Mouse (Mus musculus) inflammation-experienced regulatory T-cells, adult 6 months (primary cell): ENCODE measurements around the gene Il6. TPM values are rescaled to one million over a fixed set of nuclear protein-coding genes. Genes with fewer than 3 reads are reported as not detected.
"Not testable (repeated sequence)": the region's sequence is repeated elsewhere in the genome, so short reads cannot be mapped to it uniquely, and the experiment has no call there.

Experiments used
- ATAC-seq: one replicate; pipeline ENCODE4 v1.8.0; 2017
- polyA plus RNA-seq, 3 experiments: library from polyadenylated mRNA; unstranded; fragments of 100-300 nt; shearing (Covaris generic); gene quantifications; one replicate each; pipeline ENCODE4 v1.2.1; 2017

Il6 gene
- polyA plus RNA-seq = under 1 TPM in 2 of 3 experiments, not detected in 1; 0.35 to 0.45 TPM

DNA sequence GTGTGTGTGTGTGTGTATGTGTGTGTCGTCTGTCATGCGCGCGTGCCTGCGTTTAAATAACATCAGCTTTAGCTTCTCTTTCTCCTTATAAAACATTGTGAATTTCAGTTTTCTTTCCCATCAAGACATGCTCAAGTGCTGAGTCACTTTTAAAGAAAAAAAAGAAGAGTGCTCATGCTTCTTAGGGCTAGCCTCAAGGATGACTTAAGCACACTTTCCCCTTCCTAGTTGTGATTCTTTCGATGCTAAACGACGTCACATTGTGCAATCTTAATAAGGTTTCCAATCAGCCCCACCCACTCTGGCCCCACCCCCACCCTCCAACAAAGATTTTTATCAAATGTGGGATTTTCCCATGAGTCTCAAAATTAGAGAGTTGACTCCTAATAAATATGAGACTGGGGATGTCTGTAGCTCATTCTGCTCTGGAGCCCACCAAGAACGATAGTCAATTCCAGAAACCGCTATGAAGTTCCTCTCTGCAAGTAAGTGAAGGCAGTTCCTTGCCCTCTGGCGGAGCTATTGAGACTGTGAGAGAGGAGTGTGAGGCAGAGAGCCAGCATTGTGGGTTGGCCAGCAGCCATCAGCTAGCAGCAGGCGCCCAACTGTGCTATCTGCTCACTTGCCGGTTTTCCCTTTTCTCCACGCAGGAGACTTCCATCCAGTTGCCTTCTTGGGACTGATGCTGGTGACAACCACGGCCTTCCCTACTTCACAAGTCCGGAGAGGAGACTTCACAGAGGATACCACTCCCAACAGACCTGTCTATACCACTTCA is at the start of gene Il6:
Gene Il6 (plus strand): TSS at position 389 of the 778 bp plus-strand sequence.
- ATAC-seq = no peak

DNA sequence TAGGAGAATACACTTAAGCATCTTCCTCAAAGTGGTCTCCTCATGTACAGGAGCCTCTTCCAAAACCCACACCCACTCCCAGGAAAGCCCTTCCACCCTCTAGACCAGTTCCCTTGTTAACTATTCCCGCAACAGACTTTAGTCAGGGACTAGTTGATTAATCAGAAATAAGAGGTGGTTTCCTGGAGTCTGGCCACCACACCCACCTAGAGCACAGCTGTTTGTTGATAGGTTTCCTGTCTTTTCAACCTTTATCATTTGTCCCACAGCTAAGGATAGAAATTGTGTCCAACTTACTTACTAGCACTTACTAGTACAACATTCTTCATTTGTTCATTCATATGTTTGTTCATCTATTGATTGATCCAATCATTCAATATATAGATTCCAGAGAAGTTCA is 49.4 kb upstream of the Il6 start:
- no peak for ATAC-seq

DNA sequence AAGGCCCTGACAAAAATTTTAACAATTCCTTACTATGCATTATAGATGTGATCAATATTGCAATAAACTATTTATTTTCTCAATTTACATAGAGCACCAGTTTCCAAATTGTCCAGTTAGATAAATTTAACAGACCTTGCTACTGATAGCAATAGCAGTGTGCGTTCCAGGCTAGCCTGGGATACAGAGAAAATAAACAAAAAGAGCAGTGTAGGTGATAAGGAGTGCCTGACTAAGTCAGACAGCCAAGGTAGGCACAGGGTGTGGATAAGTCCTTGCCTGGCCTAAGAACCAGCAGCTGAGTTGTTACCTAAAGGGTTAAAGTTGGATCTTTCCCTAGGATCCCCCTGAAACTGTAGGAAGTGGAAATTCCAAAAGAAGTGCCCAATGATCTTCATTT is 42.7 kb upstream of the Il6 start:
- ATAC-seq = no peak

DNA sequence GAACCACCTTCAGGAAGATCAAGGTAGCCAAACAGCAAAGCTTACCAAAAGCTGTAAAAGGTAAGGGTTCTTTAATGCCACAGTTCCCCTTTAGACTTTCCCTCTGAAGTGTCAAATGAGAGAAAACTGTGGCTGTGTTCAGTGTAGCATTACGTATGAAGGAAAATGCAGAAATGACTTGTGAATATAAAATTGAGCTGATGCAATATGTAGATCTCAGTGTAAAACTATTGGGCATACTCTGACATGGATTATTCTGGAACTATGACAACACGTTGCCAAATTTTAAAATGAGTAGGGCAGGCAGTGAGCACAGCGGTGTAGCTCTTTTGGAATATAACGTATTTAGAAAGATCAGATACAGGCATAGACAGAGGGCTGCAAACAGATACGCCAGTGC is 40.1 kb upstream of the Il6 start:
- ATAC-seq = no peak

DNA sequence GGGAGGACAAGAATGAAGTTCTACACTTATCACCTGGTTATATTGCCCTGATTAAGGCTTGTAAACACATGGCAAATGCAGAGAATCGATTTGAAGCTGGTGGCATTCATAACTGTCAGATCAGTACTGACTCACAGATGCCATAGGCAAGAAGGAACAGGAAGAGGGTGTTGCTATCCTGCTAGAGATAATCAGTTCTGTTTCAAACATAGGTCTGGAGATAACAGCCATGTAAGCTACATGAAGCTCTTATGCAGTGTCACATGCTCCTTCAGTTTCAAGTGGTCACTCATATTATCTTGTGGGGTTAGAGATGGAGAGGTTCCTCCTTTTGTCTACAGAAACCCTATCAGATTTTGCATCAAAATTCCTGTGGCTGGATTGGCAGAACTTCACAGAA is 39.4 kb upstream of the Il6 start:
- no peak for ATAC-seq

DNA sequence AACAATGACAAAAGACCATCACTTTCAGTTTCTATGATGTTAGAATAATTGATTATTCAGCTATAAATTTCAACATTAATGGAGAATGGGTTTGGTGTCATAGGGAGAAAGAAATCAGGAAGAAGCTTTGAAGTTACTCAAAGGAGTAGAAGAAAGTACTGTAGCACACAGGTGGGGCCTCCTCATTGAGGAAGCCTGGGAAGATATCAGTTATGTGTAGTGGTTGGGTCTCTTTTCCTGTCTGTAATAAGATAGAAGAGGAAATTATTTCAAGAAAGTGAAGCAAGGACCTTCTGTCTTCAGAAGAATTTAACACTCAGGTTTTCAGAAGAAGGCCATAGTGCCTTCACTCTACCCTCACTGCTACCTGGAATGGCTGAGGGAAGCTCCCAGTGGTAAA is 38.8 kb upstream of the Il6 start:
- no peak for ATAC-seq

DNA sequence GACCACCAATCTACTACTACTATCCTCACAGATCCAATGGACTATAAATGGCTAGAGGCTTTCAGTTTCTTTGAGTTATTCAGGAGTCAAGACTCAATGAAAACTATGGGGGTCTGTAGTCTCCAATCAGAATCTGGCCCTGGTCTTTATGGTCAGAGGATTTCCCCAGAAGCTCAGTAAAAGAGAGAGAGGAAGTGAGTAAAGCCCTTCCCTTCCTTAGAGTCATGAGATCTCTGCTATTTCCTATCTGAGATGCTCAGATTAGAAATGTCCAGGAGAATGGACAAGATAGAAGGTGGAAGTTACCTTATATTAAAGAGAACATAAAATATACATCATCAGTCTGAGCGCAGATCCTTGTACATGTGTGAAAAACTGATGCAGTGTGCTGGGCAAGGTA is 19.3 kb upstream of the Il6 start:
- no peak for ATAC-seq

DNA sequence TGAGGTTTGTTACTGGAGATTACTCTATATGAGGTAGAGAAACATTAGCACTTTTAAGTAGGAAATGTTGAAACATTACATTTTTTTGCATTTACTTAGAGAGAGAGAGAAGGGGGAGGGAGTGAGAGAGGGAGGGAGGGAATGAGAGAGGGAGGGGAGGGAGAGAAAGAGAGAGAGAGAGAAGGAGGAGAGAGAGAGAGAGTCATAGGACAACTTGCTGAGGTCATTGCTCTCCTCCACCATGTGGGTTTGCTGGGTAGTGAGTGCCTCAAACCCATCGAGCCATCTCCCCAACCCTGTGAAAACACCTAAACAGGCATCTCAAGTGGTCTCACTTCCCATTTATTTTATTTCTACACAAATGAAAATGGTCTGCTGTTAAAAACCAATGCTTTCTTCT is 18.6 kb upstream of the Il6 start:
- no peak for ATAC-seq

DNA sequence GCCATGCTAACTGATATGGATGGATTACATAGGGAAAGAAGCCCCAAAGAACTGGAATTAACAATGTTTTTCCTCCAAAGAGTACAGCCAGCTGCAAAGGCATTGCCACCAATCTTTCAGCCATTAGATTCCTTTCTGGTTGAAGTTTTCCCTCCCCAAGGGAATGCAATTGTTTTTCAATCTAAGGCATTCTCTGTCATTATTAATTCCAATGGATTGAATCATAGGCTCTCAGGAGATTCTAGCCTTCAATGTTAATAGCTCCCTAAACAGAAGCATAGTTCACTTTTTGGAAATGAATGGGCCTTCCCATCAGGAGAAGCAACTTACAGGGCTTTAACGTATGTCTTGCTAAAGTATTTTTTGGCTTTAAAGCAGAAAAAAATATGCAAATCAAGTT is 15.6 kb upstream of the Il6 start:
- ATAC-seq = no peak

DNA sequence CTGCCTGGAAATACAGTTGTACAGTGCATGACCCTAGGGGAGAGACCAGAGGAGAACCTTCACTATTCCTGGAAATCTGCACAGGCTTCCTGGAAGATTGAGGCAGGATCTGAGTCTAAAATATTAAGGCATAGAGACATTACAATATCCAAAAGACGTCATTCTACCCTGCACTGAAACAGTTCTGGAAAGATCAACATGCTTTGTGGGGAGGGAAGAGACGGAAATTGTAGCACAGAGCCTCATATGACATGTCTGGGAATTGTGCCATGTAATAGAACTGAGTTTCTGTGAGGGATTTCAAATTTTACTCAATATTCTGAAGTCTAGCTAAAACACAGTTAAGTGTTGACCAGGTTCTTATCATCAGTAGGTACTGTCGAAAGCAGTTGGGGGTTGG is 12.0 kb upstream of the Il6 start:
- ATAC-seq = no peak

DNA sequence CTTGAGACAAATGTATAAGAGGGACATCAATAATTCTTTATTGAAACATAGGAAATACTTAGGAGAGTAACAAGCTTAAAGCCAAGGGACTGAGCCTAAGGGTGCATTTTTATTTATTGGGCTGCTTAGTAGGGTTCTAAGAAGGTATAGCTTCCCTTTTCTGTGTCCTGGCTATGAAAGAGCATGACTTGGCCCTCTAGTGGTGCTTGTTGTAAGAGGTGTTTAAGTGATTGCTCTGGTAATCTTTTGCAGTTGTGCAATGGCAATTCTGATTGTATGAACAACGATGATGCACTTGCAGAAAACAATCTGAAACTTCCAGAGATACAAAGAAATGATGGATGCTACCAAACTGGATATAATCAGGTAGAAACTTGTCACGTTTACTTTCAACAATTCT is 1.7 kb downstream of the Il6 start:
- ATAC-seq = no peak

DNA sequence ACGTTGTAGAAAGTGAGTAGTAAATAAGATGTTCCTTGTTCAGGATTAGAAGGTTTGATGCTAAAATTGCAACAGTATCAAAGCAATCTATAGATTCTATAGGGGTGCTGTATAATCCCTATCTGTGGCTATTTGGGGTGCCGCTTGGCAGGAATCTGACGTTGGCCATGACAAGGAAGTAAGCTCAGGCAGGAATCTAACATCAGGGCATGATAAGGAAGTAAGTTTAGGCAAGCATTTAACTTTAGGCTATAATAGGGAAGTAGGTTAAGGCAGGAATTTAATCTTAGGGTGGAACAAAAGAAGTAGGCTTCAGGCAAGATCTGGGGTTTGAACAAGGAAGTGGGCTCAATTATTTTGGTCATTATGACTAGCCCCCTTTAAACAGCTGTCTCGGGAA is 22.9 kb downstream of the Il6 start:
- not testable (repeated sequence) for ATAC-seq

DNA sequence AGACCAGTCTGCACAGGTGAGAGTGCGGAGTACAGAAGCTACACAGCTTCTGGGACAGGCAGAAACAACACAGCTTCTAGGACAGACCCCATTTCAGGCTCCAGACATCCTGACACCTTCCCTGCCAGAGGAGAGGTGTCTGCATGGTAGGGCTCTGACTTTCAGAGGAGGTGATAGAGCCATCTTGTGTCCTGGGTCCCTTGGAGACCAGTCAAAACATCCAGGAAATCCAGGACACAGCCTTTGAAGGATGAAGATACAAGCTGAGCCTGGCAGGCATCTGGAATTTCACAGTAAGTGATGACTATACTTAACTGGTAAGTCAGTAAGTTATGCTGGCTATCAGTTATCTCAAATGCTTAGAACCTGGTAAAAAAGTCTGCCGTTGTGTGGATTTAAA is 24.2 kb downstream of the Il6 start:
- ATAC-seq = not testable (repeated sequence)

DNA sequence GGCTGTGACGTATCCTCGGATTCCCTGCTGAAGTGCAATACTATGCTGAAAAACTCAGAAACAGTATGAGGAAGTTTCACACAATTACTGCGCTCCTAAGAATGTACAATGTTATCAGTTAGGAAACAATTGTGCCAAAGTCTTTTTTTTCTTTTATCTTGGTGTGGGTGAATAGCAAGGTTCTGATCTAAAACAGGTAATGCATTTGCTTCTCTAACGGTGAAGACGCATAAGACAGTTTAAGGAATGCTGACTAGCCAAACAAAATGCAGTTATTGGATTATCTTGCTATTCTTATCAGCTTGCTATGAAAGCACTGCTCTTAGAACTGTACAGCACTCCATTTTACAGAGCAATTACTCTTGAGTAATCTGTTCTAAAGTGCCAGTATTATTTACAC is 26.4 kb downstream of the Il6 start:
- not testable (repeated sequence) for ATAC-seq

DNA sequence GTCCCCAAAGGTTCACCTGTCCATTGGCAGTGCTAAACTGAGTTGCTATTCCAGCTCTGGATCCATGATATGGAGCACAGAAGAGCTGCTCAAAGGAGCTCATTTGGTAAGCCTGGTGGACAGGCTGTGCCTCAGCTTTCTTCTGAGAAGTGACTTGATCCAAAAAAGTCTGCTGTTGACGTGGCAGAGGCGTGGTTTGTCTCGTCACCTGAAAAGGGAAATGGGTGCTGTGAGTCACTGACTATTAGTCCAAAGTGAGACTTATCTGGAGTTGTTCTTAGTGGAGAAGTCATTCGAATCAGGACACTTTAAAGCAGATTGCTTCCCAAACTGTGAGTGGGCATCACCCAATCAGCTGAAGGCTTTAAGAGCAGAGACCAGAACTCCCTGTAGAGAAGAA is 26.9 kb downstream of the Il6 start:
- ATAC-seq = not testable (repeated sequence)

DNA sequence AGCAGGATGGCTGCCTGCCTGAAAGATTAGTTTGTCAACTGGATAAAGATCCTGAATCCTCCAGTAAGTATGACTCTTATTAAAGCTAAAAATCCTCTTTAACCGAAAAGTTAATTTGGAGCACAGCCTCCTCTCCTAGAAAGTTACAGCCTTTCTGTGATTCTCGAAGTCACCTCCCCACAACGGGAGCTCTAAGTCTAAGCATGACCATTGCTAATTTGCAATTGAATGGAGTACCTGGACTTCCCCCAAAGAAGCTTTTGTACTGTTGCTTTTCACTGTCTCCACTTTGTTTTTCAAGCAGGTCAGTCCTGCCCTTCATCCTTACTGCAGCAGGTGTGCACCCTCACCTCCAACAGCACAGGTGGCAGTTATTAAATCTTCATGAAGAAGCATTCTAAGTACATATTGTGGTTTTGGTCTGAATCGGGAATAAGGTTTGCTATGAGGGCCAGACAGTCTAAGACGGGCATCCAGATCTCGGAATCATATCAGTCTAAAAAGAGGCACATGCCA is 45.4 kb downstream of the Il6 start:
- no peak for ATAC-seq

DNA sequence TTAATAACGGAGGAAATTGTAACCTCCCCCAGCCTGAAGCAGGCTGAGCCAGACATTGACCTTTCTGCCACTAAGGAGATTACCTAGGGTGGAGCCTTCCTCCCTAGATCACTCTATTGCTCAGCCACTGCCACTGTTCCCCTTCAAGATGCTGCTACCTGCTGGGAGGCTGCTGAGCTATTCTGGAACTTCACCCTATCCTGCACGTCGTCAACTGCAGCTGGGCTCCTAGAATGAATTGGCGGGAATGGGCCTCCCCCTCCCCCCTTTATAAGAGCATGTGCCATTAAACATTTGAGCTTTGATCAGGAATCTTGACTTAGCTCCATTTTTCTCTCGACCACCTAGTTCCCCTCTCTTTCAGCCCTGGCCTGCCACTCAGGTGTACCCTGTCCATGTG is 46.7 kb downstream of the Il6 start:
- ATAC-seq = not testable (repeated sequence)

DNA sequence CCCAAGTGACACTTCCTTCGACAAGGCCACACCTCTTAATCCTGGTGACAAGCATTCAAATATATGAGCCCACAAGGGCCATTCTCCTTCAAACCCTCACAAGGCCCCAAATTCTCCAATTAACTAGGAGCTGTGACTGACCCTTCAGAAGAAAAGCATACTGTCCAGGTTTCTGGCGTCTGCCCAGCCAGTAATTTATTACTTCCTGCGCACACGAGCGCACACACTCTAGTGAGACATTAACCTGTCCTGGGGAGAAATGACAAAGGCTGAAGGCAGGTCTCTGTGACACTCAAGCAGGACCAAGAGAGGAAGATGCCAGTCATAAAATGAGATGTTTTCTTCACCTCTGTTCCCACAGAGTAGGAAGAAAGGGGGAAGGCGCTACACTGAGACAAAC is 54.8 kb downstream of the Il6 start:
- no peak for ATAC-seq

Other genes with a start within 250 kb of the Il6 start
- gene Tyms, start 60.5 kb downstream of the Il6 start, polyA plus RNA-seq = 100 to 1,000 TPM in 1 of 3 experiments, 10 to 100 TPM in 2; 65.9 to 350 (median 91.1) TPM
- not detected for gene Garem2, start 92.0 kb downstream of the Il6 start, polyA plus RNA-seq
- not detected for gene 3110082J24Rik, start 93.0 kb downstream of the Il6 start, polyA plus RNA-seq
- gene Hadha, start 142.0 kb downstream of the Il6 start, polyA plus RNA-seq = 10 to 100 TPM; 79.2 to 82.8 (median 79.2) TPM
- 100 to 1,000 TPM; 114 to 157 (median 125) TPM for gene Hadhb, start 142.1 kb downstream of the Il6 start, polyA plus RNA-seq
- under 1 TPM in 1 of 3 experiments, not detected in 2; 0.32 TPM for gene Adgrf3, start 192.6 kb downstream of the Il6 start, polyA plus RNA-seq
- 10 to 100 TPM; 18.1 to 26.0 (median 25.3) TPM for gene Selenoi, start 219.5 kb downstream of the Il6 start, polyA plus RNA-seq